Mouse (Mus musculus) myocyte (in vitro differentiated cells): Measurements from ENCODE around the gene Emilin1. TPM values are rescaled to one million over a fixed set of nuclear protein-coding genes. Genes with fewer than 3 reads are reported as not detected.
A peak's percentile ranks its signal among the peaks of the same experiment; 100 is the strongest.

Experiments
- H3K27me3 ChIP-seq: one replicate; pipeline ENCODE4 v1.6.1; 2011; ENCODE audit not compliant: control insufficient read depth, insufficient read depth, insufficient read length
- H3K36me3 ChIP-seq: one replicate; pipeline ENCODE4 v1.6.1; 2011; ENCODE audit not compliant: control insufficient read depth, insufficient read depth
- H3K4me2 ChIP-seq: one replicate; pipeline ENCODE4 v1.6.1; 2011; ENCODE audit warnings: low read depth, control low read depth
- H3K4me3 ChIP-seq: one replicate; pipeline ENCODE4 v1.5.1; 2011; ENCODE audit warnings: mild to moderate bottlenecking, control low read depth, moderate library complexity
- H3K79me2 ChIP-seq: one replicate; pipeline ENCODE4 v1.6.1; 2011; ENCODE audit not compliant: control insufficient read depth, insufficient read depth
- H3ac ChIP-seq: one replicate; pipeline ENCODE4 v1.6.1; 2011; ENCODE audit not compliant: control insufficient read depth, insufficient read length
- CEBPB ChIP-seq: IDR thresholded peaks from 2 replicates; pipeline ENCODE4 v1.6.1; 2011; ENCODE audit warnings: mild to moderate bottlenecking, moderate library complexity; ENCODE audit not compliant: poor library complexity, insufficient read depth, severe bottlenecking
- E2F4 ChIP-seq: IDR thresholded peaks from one replicate; pipeline ENCODE4 v1.6.1; 2011; ENCODE audit warnings: mild to moderate bottlenecking, control low read depth, moderate library complexity; ENCODE audit not compliant: insufficient read depth
- MAX ChIP-seq: IDR thresholded peaks from one replicate; pipeline ENCODE4 v1.6.1; 2011; ENCODE audit warnings: low read depth, mild to moderate bottlenecking, control low read depth
- MYOD1 ChIP-seq, 3 experiments: IDR thresholded peaks; one replicate each; pipeline ENCODE4 v1.6.1; 2011; ENCODE audit warnings: control low read depth in 2 of 3, low read depth in 2 of 3, mild to moderate bottlenecking in 2 of 3, moderate library complexity in 1 of 3; ENCODE audit not compliant: insufficient read length in 2 of 3, control insufficient read depth in 1 of 3
- MYOG ChIP-seq, 3 experiments: IDR thresholded peaks; one replicate each; pipeline ENCODE4 v1.6.1; 2011; ENCODE audit warnings: control low read depth in 2 of 3, low read depth in 2 of 3, mild to moderate bottlenecking in 2 of 3; ENCODE audit not compliant: insufficient read length in 2 of 3, control insufficient read depth in 1 of 3, insufficient read depth in 1 of 3
- POLR2A ChIP-seq: IDR thresholded peaks from one replicate; pipeline ENCODE4 v1.6.1; 2011; ENCODE audit warnings: low read depth, mild to moderate bottlenecking, control low read depth, moderate library complexity; ENCODE audit not compliant: insufficient read length
- POLR2AphosphoS2 ChIP-seq: IDR thresholded peaks from one replicate; pipeline ENCODE4 v1.6.1; 2011; ENCODE audit warnings: low read depth, control low read depth; ENCODE audit not compliant: insufficient read length
- REST ChIP-seq: IDR thresholded peaks from one replicate; pipeline ENCODE4 v1.6.1; 2011; ENCODE audit warnings: mild to moderate bottlenecking, control low read depth, moderate library complexity; ENCODE audit not compliant: insufficient read depth, insufficient read length
- SRF ChIP-seq: IDR thresholded peaks from one replicate; pipeline ENCODE4 v1.6.1; 2011; ENCODE audit warnings: low read depth; ENCODE audit not compliant: control insufficient read depth, insufficient read length
- TCF12 ChIP-seq: IDR thresholded peaks from one replicate; pipeline ENCODE4 v1.6.1; 2011; ENCODE audit warnings: mild to moderate bottlenecking, control low read depth; ENCODE audit not compliant: poor library complexity, insufficient read depth, severe bottlenecking
- TCF3 ChIP-seq: IDR thresholded peaks from one replicate; pipeline ENCODE4 v1.6.1; 2011; ENCODE audit warnings: low read depth, control low read depth; ENCODE audit not compliant: insufficient read length
- USF1 ChIP-seq: IDR thresholded peaks from one replicate; pipeline ENCODE4 v1.6.1; 2011; ENCODE audit warnings: low read depth, mild to moderate bottlenecking, control low read depth, moderate library complexity
- polyA plus RNA-seq: library from polyadenylated mRNA; unstranded; fragments of >200 nt; fragmentation: generic; extraction: Trizol; gene quantifications from one replicate; pipeline ENCODE4 v1.2.1, GENCODE M21; 2012; ENCODE audit warnings: missing spikeins

The Emilin1 gene
- polyA plus RNA-seq: 25.8 TPM

GRCm38 (mm10) chr5:30913060-30913841 lies at the start of gene Emilin1:
TSS of gene Emilin1 (plus strand) at chr5:30913402.
- H3K36me3 ChIP-seq: no peaks in the 10 kb centered on the region
- H3ac ChIP-seq: no peak within 1 kb of the TSS
- no peaks in the 10 kb centered on the region for H3K27me3 ChIP-seq
- no peaks in the 10 kb centered on the region for H3K79me2 ChIP-seq
- peak within 1 kb of the TSS; percentile 63 for H3K4me2 ChIP-seq
- no peak for TF ChIP-seq POLR2A
- TF ChIP-seq REST: no peak
- no peak for TF ChIP-seq SRF
- H3K4me3 ChIP-seq: peak within 1 kb of the TSS; percentile 13

GRCm38 (mm10) chr5:30863852-30864251 lies 49.4 kb upstream of the Emilin1 start:
- H3K4me3 ChIP-seq: no peak overlapping the region
- TF ChIP-seq POLR2AphosphoS2 (no peak), REST (no peak), CEBPB (no peak), SRF (no peak), TCF12 (no peak), MAX (no peak), E2F4 (no peak), MYOG (IDR thresholded peaks at IDR 0.05; ENCODE audit: control insufficient read depth in 1 of 3, insufficient read depth in 1 of 3, insufficient read length in 2 of 3, low read depth in 2 of 3) (peak in 2 of 3 experiments; percentile 14 to 56), POLR2A (no peak), MYOD1 (IDR thresholded peaks at IDR 0.05; ENCODE audit: control insufficient read depth in 1 of 3, insufficient read length in 2 of 3, low read depth in 2 of 3) (peak in 1 of 3 experiments; percentile 58), USF1 (no peak), TCF3 (no peak)
- H3K4me2 ChIP-seq: no peak overlapping the region
- no peaks in the 10 kb centered on the region for H3K79me2 ChIP-seq
- H3ac ChIP-seq: no peak overlapping the region
- H3K27me3 ChIP-seq: no peaks in the 10 kb centered on the region
- no peaks in the 10 kb centered on the region for H3K36me3 ChIP-seq

- TF ChIP-seq TCF12 (no peak), POLR2A (no peak), REST (no peak), USF1 (no peak), SRF (no peak), MAX (no peak), POLR2AphosphoS2 (no peak), E2F4 (no peak), MYOG (IDR thresholded peaks at IDR 0.05; ENCODE audit: control insufficient read depth in 1 of 3, insufficient read depth in 1 of 3, insufficient read length in 2 of 3, low read depth in 2 of 3) (no peak), MYOD1 (IDR thresholded peaks at IDR 0.05; ENCODE audit: control insufficient read depth in 1 of 3, insufficient read length in 2 of 3, low read depth in 2 of 3) (no peak), TCF3 (no peak), CEBPB (no peak)
- H3K4me2 ChIP-seq: no peak overlapping the region
- no peak overlapping the region for H3K4me3 ChIP-seq
- no peak overlapping the region for H3ac ChIP-seq
- no peaks in the 10 kb centered on the region for H3K79me2 ChIP-seq
- no peaks in the 10 kb centered on the region for H3K27me3 ChIP-seq
- H3K36me3 ChIP-seq: no peaks in the 10 kb centered on the region
These were observed 48.9 kb upstream of the Emilin1 start for GRCm38 (mm10) chr5:30864322-30864721.

- H3ac ChIP-seq: no peak overlapping the region
- no peak overlapping the region for H3K4me3 ChIP-seq
- peaks cover 5% of the 10 kb centered on the region for H3K36me3 ChIP-seq
- no peaks in the 10 kb centered on the region for H3K27me3 ChIP-seq
- H3K4me2 ChIP-seq: no peak overlapping the region
- TF ChIP-seq POLR2A (no peak), E2F4 (no peak), REST (no peak), MAX (no peak), TCF12 (peak; percentile 78), SRF (no peak), POLR2AphosphoS2 (no peak), MYOD1 (IDR thresholded peaks at IDR 0.05; ENCODE audit: control insufficient read depth in 1 of 3, insufficient read length in 2 of 3, low read depth in 2 of 3) (peak in 2 of 3 experiments; percentile 86 to 91), CEBPB (no peak), TCF3 (peak; percentile 57), USF1 (no peak), MYOG (IDR thresholded peaks at IDR 0.05; ENCODE audit: control insufficient read depth in 1 of 3, insufficient read depth in 1 of 3, insufficient read length in 2 of 3, low read depth in 2 of 3) (peak; percentile 79 to 93 (median 79))
- peaks cover 11% of the 10 kb centered on the region for H3K79me2 ChIP-seq
These were observed 46.3 kb upstream of the Emilin1 start for GRCm38 (mm10) chr5:30866871-30867270.

GRCm38 (mm10) chr5:30867712-30868111 lies 45.5 kb upstream of the Emilin1 start, which contains the start of gene Tmem214:
TSS of gene Tmem214 (plus strand) at chr5:30868012.
- Histone ChIP-seq H3K27me3 (no peaks in the 10 kb centered on the region), H3K4me2 (peak within 1 kb of the TSS; percentile 89), H3K36me3 (peaks cover 13% of the 10 kb centered on the region), H3ac (no peak within 1 kb of the TSS), H3K4me3 (peak within 1 kb of the TSS; percentile 67), H3K79me2 (peaks cover 11% of the 10 kb centered on the region)
- no peak for TF ChIP-seq REST
- no peak for TF ChIP-seq POLR2AphosphoS2
- no peak for TF ChIP-seq MAX
- no peak for TF ChIP-seq TCF3
- no peak for TF ChIP-seq SRF
- no peak for TF ChIP-seq MYOG (IDR thresholded peaks at IDR 0.05; ENCODE audit: control insufficient read depth in 1 of 3, insufficient read depth in 1 of 3, insufficient read length in 2 of 3, low read depth in 2 of 3)
- no peak for TF ChIP-seq USF1
- TF ChIP-seq E2F4: no peak
- no peak for TF ChIP-seq POLR2A
- no peak for TF ChIP-seq TCF12
- TF ChIP-seq CEBPB: no peak
